ENCODE assay signal across 9 mouse cellular contexts in genomic region chr19:29596985-29597384, GRCm38 (mm10). TPM values are rescaled to one million over a fixed set of nuclear protein-coding genes. Genes with fewer than 3 reads are reported as not detected.
DNase-seq lines count a peak whose midpoint lies in the region; ATAC-seq and TF ChIP-seq lines count a peak whose summit lies in the region.
"Had no signal": no experiment of that assay in that cellular context is flagged by ENCODE, and none has a peak within 500 bp of the region (broad histone marks: within the 10 kb centered on the region; RNA-seq: fewer than 3 reads in every experiment).

No protein-coding gene starts in this region.

- no peaks in the 10 kb centered on the region for H3K27me3 ChIP-seq in heart, postnatal 0 days (ENCODE audit: control insufficient read depth, insufficient read depth, low read length)
- H3K27me3 ChIP-seq in heart, embryonic 12.5 days (replicated peaks): peaks cover 6% of the 10 kb centered on the region; the same call in 1 of the 2 replicates
- no peaks in the 10 kb centered on the region for H3K27me3 ChIP-seq in hindbrain, embryonic 12.5 days

- WGBS in heart, postnatal 0 days: 98% methylated on average over 2 of the region's 2 CpGs
- 85% methylated on average over 2 of the region's 2 CpGs for WGBS in heart, embryonic 12.5 days
- 98% methylated on average over 2 of the region's 2 CpGs for WGBS in hindbrain, embryonic 12.5 days

- no peaks in the 10 kb centered on the region for H3K9me3 ChIP-seq in heart, postnatal 0 days (replicated peaks; ENCODE audit: control insufficient read depth, low read length)
- no peaks in the 10 kb centered on the region for H3K9me3 ChIP-seq in heart, embryonic 12.5 days (replicated peaks)
- H3K9me3 ChIP-seq in hindbrain, embryonic 12.5 days (replicated peaks): no peaks in the 10 kb centered on the region

- no peak for TF ChIP-seq EP300 in heart, postnatal 0 days (IDR thresholded peaks at IDR 0.05; ENCODE audit: low read depth)

- no peak overlapping the region for H3K4me3 ChIP-seq in heart, postnatal 0 days (ENCODE audit: low read depth, low read length)
- H3K4me3 ChIP-seq in heart, embryonic 12.5 days: no peak overlapping the region
- no peak overlapping the region for H3K4me3 ChIP-seq in hindbrain, embryonic 12.5 days
- H3K4me3 ChIP-seq: erythroblast, embryonic 14.5 days had no signal

- H3K9ac ChIP-seq in heart, postnatal 0 days (replicated peaks; ENCODE audit: low read depth, low read length): no peak overlapping the region
- no peak overlapping the region for H3K9ac ChIP-seq in heart, embryonic 12.5 days
- H3K9ac ChIP-seq in hindbrain, embryonic 12.5 days: no peak overlapping the region

- ATAC-seq in heart, postnatal 0 days (ENCODE audit: insufficient read depth, low read depth): no peak
- ATAC-seq in heart, embryonic 12.5 days (ENCODE audit: insufficient number of reproducible peaks, low FRiP score): no peak
- 0 out of 2 replicates have a peak, but pooled peaks have one; percentile 59 for ATAC-seq in monocyte, adult 5-6 weeks (replicated peaks; ENCODE audit: insufficient number of reproducible peaks, low FRiP score, low TSS enrichment, poor library complexity, severe bottlenecking)
- ATAC-seq in hindbrain, embryonic 12.5 days (ENCODE audit: low FRiP score): no peak

- H3K4me2 ChIP-seq in heart, postnatal 0 days (ENCODE audit: low read depth, low read length): no peak overlapping the region
- no peak overlapping the region for H3K4me2 ChIP-seq in heart, embryonic 12.5 days
- H3K4me2 ChIP-seq in hindbrain, embryonic 12.5 days (replicated peaks): no peak overlapping the region

- TF ChIP-seq CTCF in heart, postnatal 0 days (IDR thresholded peaks at IDR 0.05; ENCODE audit: low read depth): peak; percentile 21; the same call in 1 of the 2 replicates

- H3K36me3 ChIP-seq in heart, postnatal 0 days (replicated peaks; ENCODE audit: control insufficient read depth, insufficient read depth, low read length): peaks cover 62% of the 10 kb centered on the region
- peaks cover 48% of the 10 kb centered on the region for H3K36me3 ChIP-seq in heart, embryonic 12.5 days
- peaks cover 50% of the 10 kb centered on the region for H3K36me3 ChIP-seq in hindbrain, embryonic 12.5 days

- H3K4me1 ChIP-seq in heart, postnatal 0 days (ENCODE audit: control insufficient read depth, insufficient read depth): no peaks in the 10 kb centered on the region
- H3K4me1 ChIP-seq in heart, embryonic 12.5 days (replicated peaks): no peaks in the 10 kb centered on the region
- H3K4me1 ChIP-seq in hindbrain, embryonic 12.5 days: no peaks in the 10 kb centered on the region

- no peak overlapping the region for H3K27ac ChIP-seq in heart, postnatal 0 days (ENCODE audit: low read depth)
- no peak overlapping the region for H3K27ac ChIP-seq in heart, embryonic 12.5 days (ENCODE audit: poor library complexity, severe bottlenecking)
- H3K27ac ChIP-seq in hindbrain, embryonic 12.5 days: no peak overlapping the region

- DNase-seq in heart, postnatal 0 days (ENCODE audit: low spot score): no peak
- peak; percentile 60 for DNase-seq in CD4-positive, CD25-positive, alpha-beta regulatory T cell, adult 2 months (ENCODE audit: low read depth, low spot score)
- peak; percentile 24 for DNase-seq in c-Kit-negative CD71-positive TER-119-positive erythroid progenitor cells, embryonic 14.5 days (ENCODE audit: low read depth, low spot score)
- no peak for DNase-seq in urinary bladder, postnatal 14 days (ENCODE audit: low spot score)
- DNase-seq in Muller cell, postnatal 12 days (ENCODE audit: inconsistent ontology term): no peak

RNA-seq across cellular contexts. Expression of gene Ermp1, which starts 51.2 kb away (rescaled TPM):
- total RNA-seq in heart, postnatal 0 days (2014; rRNA removed; ENCODE audit: low replicate concordance): 10.7 and 24.4 TPM in 2 replicates
- polyA plus RNA-seq in heart, postnatal 0 days (2015; fragmentation: Nextera tagmentation; extraction: Ambion mirVana): 2.3 and 3.1 TPM in 2 replicates
- polyA plus RNA-seq in heart, embryonic 12.5 days (2016; fragmentation: Nextera tagmentation; extraction: Ambion mirVana): 9.7 and 10.7 TPM in 2 replicates
- total RNA-seq in monocyte, adult 5-6 weeks (2017): 20.6 to 41.9 TPM (median 30.2 TPM) in 3 replicates
- 17.6 and 18.5 TPM in 2 replicates for polyA plus RNA-seq in hindbrain, embryonic 12.5 days (2016; fragmentation: Nextera tagmentation; extraction: Ambion mirVana)

Comparison
In these comparisons a context has a peak if more than half of its experiments do, and no peak if none do; other contexts are left out.
1. DNase-seq: peak in CD4-positive, CD25-positive, alpha-beta regulatory T cell, adult 2 months (single experiment) and c-Kit-negative CD71-positive TER-119-positive erythroid progenitor cells, embryonic 14.5 days (single experiment); none in heart, postnatal 0 days (single experiment), urinary bladder, postnatal 14 days (single experiment) and Muller cell, postnatal 12 days (single experiment).